Mouse (Mus musculus) cortical plate, adult 2 months (tissue): ENCODE data around the gene Prpsap1.

Experiments used
- CTCF ChIP-seq: fragments of 200-500 bp; IDR thresholded peaks from 2 replicates; pipeline ENCODE4 v1.5.1; 2011; ENCODE audit warnings: mild to moderate bottlenecking, control low read depth, low read length; ENCODE audit not compliant: insufficient read depth; ENCODE audit errors: extremely low read depth
- POLR2A ChIP-seq: fragments of 200-500 bp; IDR thresholded peaks from 2 replicates; pipeline ENCODE4 v1.6.1; 2011; ENCODE audit warnings: mild to moderate bottlenecking, low read length, control low read depth; ENCODE audit not compliant: insufficient read depth; ENCODE audit errors: extremely low read depth

DNA sequence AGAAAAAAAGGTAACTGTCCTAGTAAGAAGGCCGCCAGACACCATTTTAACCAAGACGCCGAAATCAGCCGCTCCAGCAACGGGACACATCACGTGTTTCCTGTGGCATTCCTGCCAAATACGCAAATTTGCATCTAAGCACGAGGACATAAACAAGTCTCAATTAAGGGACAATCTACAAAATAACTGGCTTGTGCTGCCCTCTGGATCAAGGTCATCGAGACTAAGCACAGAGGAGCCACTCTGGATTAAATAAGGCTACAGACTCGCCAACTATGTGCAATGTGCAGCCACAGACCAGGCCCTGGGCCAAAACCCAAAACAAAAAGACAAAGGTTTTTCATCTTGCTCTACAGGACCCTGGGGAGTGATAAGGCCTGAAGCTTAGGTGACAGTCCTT, 18.0 kb downstream of the Prpsap1 start:
- TF ChIP-seq CTCF, result no peak
- no peak for TF ChIP-seq POLR2A
